Mouse (Mus musculus) adrenal gland, adult 8-10 months (tissue): Measurements from ENCODE around the gene Gprc5b. TPM values are rescaled to one million over a fixed set of nuclear protein-coding genes. Genes with fewer than 3 reads are reported as not detected.

ENCODE experiments used
- total RNA-seq, 4 experiments: library from RNA; stranded (reverse); gene quantifications; 2 replicates each; pipeline ENCODE4 v1.2.4; 2022

Gene Gprc5b
- total RNA-seq, 4 experiments from 2014 or later, result 139 to 182 (median 170) TPM

Other genes starting within 250 kb of the Gprc5b start
- 10 to 100 TPM; 13.0 to 35.4 (median 24.5) TPM for gene Iqck, start 139.5 kb downstream of the Gprc5b start, total RNA-seq
- 10 to 100 TPM; 37.9 to 71.5 (median 56.6) TPM for gene Knop1, start 139.0 kb downstream of the Gprc5b start, total RNA-seq
- gene Gpr139, start 189.4 kb upstream of the Gprc5b start, total RNA-seq, result not detected